19 mouse cellular contexts compared by ENCODE assay signal in genomic region chr14:47490732-47491131, GRCm38 (mm10).
"Had no signal": no experiment of that assay in that cellular context is flagged by ENCODE, and none has a peak within 500 bp of the region (broad histone marks: within the 10 kb centered on the region; RNA-seq: fewer than 3 reads in every experiment).

No protein-coding gene starts in this region.

- H3K9ac ChIP-seq: hindbrain, embryonic 15.5 days; limb, embryonic 15.5 days; liver, embryonic 13.5 days; lung, embryonic 15.5 days; neural tube, embryonic 13.5 days had no signal

- H3K36me3 ChIP-seq: hindbrain, embryonic 15.5 days; limb, embryonic 15.5 days; lung, embryonic 15.5 days; neural tube, embryonic 13.5 days had no signal

- H3K4me1 ChIP-seq: limb, embryonic 15.5 days had no signal

- H3K9me3 ChIP-seq: hindbrain, embryonic 15.5 days; limb, embryonic 15.5 days; liver, embryonic 13.5 days; lung, embryonic 15.5 days; neural tube, embryonic 13.5 days had no signal

- DNase-seq: kidney, adult 18-20 months; kidney, adult 9 months; kidney, postnatal 25 days; layer of hippocampus, adult 9-11 months; left cerebral cortex, postnatal 4 days; liver, embryonic 13.5 days; lung, adult 18-20 months; lung, postnatal 36 days; midbrain, embryonic 14.5 days; right cerebral cortex, postnatal 4 days; thymus, adult 18-20 months; thymus, postnatal 36 days had no signal

- H3K4me2 ChIP-seq: hindbrain, embryonic 15.5 days; limb, embryonic 15.5 days; liver, embryonic 13.5 days; lung, embryonic 15.5 days; midbrain, embryonic 11.5 days; neural tube, embryonic 13.5 days had no signal

- H3K27me3 ChIP-seq: hindbrain, embryonic 15.5 days; limb, embryonic 15.5 days; liver, embryonic 13.5 days; lung, embryonic 15.5 days; neural tube, embryonic 13.5 days had no signal

- H3K27ac ChIP-seq: hindbrain, embryonic 15.5 days; kidney, postnatal 0 days; limb, embryonic 15.5 days; liver, embryonic 13.5 days; neural tube, embryonic 13.5 days had no signal

- H3K4me3 ChIP-seq: hindbrain, embryonic 15.5 days; layer of hippocampus, adult 2 months; limb, embryonic 15.5 days; liver, embryonic 13.5 days; lung, embryonic 15.5 days; neural tube, embryonic 13.5 days had no signal
